Comparison of ENCODE assay signal across 9 mouse cellular contexts in the genomic region with DNA sequence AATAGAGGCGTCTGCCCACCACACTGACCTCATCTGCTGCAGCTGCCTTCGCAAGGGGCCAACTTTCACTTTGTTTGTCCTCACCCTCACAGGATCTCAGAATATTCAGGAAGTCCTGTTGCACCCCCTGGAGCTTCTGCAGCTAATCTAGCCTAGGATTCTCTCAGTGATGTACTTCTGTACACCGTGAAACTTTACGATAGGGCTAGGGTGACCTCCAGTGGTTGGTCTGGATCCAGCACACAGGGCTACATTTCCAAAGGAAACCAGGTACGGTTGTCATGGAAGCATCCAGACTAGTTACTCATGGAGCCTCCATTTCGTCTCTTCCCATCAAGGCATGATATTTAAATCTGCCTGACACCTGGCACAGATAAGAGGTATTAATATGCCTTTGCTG. TPM values are rescaled to one million over a fixed set of nuclear protein-coding genes. Genes with fewer than 3 reads are reported as not detected.
DNase-seq lines count a peak whose midpoint lies in the region; ATAC-seq lines count a peak whose summit lies in the region.
"Had no signal": no experiment of that assay in that cellular context is flagged by ENCODE, and none has a peak within 500 bp of the region (broad histone marks: within the 10 kb centered on the region; RNA-seq: fewer than 3 reads in every experiment).

No protein-coding gene starts in this region.

- H3K9me3 ChIP-seq in kidney, embryonic 16.5 days (ENCODE audit: low read length) = no peaks in the 10 kb centered on the region
- no peaks in the 10 kb centered on the region for H3K9me3 ChIP-seq in limb, embryonic 13.5 days

- H3K9ac ChIP-seq in kidney, embryonic 16.5 days (replicated peaks; ENCODE audit: low read length) = no peak overlapping the region
- H3K9ac ChIP-seq in limb, embryonic 13.5 days = no peak overlapping the region

- no peak overlapping the region for H3K4me3 ChIP-seq in kidney, embryonic 16.5 days (ENCODE audit: low read length)
- H3K4me3 ChIP-seq in limb, embryonic 13.5 days = no peak overlapping the region

- no peaks in the 10 kb centered on the region for H3K36me3 ChIP-seq in kidney, embryonic 16.5 days (ENCODE audit: insufficient read depth, low read length)
- H3K36me3 ChIP-seq in limb, embryonic 13.5 days = no peaks in the 10 kb centered on the region

- no peaks in the 10 kb centered on the region for H3K4me1 ChIP-seq in kidney, embryonic 16.5 days (ENCODE audit: insufficient read depth, low read length)
- no peaks in the 10 kb centered on the region for H3K4me1 ChIP-seq in limb, embryonic 13.5 days

- no peaks in the 10 kb centered on the region for H3K27me3 ChIP-seq in kidney, embryonic 16.5 days (ENCODE audit: insufficient read depth, low read length)
- peaks cover 5% of the 10 kb centered on the region; the same call in 1 of the 2 replicates for H3K27me3 ChIP-seq in limb, embryonic 13.5 days

- peak; percentile 11 for DNase-seq in urinary bladder, postnatal 25 days (ENCODE audit: low spot score)
- no peak for DNase-seq in urinary bladder, postnatal 10 days (ENCODE audit: low spot score)
- DNase-seq in embryo, embryonic 9.5 days (ENCODE audit: extremely low spot score) = peak; percentile 56
- peak; percentile 25 to 33 for DNase-seq in heart, adult 9 months (ENCODE audit: low spot score in 2 of 2)
- peak; percentile 65 for DNase-seq in neural tube, embryonic 10.5 days (ENCODE audit: extremely low spot score, low spot score)
- DNase-seq in yolk sac, embryonic 10.5 days (ENCODE audit: low spot score) = peak; percentile 19

- peak; percentile 93 for ATAC-seq in kidney, embryonic 16.5 days (ENCODE audit: low FRiP score, low TSS enrichment)
- peak; percentile 93 for ATAC-seq in limb, embryonic 13.5 days (ENCODE audit: low FRiP score, low read depth)

- no peak overlapping the region for H3K27ac ChIP-seq in kidney, embryonic 16.5 days (ENCODE audit: low read length)
- H3K27ac ChIP-seq in limb, embryonic 13.5 days = no peak overlapping the region

- 12% methylated on average over 6 of the region's 6 CpGs for WGBS in kidney, embryonic 16.5 days
- WGBS in limb, embryonic 13.5 days = 21% methylated on average over 6 of the region's 6 CpGs

- H3K4me2 ChIP-seq in kidney, embryonic 16.5 days (replicated peaks; ENCODE audit: low read depth, low read length) = no peak overlapping the region
- 0 out of 2 replicates have a peak overlapping the region, but pooled peaks have one; percentile 4 for H3K4me2 ChIP-seq in limb, embryonic 13.5 days (replicated peaks)

RNA-seq across cellular contexts. Expression of gene Otor, which starts 15.5 kb away (rescaled TPM):
- polyA plus RNA-seq in kidney, embryonic 16.5 days (2015; fragmentation: Nextera tagmentation; extraction: Ambion mirVana) = 0.27 TPM in 1 of 2 replicates, not detected in the other
- polyA plus RNA-seq in limb, embryonic 13.5 days (2015; fragmentation: Nextera tagmentation; extraction: Ambion mirVana) = 15.4 and 15.7 TPM in 2 replicates
- polyA plus RNA-seq: spleen, adult 2 months had no signal

RNA-seq across cellular contexts. Expression of gene Snrpb2, which starts 30.9 kb away (rescaled TPM):
- 64.1 and 69.2 TPM in 2 replicates for polyA plus RNA-seq in kidney, embryonic 16.5 days (2015; fragmentation: Nextera tagmentation; extraction: Ambion mirVana)
- polyA plus RNA-seq in limb, embryonic 13.5 days (2015; fragmentation: Nextera tagmentation; extraction: Ambion mirVana) = 97.3 and 103 TPM in 2 replicates

Comparison
In these comparisons a context has a peak if more than half of its experiments do, and no peak if none do; other contexts are left out.
1. RNA of gene Otor, which starts 15.5 kb away (polyA plus RNA-seq): 15.4 to 15.7 TPM in limb, embryonic 13.5 days; 0.27 TPM in kidney, embryonic 16.5 days; every median in the first group is over 10 times any median in the second.